Mouse (Mus musculus): ENCODE data around the gene Rab31.

Rab31 gene

DNA sequence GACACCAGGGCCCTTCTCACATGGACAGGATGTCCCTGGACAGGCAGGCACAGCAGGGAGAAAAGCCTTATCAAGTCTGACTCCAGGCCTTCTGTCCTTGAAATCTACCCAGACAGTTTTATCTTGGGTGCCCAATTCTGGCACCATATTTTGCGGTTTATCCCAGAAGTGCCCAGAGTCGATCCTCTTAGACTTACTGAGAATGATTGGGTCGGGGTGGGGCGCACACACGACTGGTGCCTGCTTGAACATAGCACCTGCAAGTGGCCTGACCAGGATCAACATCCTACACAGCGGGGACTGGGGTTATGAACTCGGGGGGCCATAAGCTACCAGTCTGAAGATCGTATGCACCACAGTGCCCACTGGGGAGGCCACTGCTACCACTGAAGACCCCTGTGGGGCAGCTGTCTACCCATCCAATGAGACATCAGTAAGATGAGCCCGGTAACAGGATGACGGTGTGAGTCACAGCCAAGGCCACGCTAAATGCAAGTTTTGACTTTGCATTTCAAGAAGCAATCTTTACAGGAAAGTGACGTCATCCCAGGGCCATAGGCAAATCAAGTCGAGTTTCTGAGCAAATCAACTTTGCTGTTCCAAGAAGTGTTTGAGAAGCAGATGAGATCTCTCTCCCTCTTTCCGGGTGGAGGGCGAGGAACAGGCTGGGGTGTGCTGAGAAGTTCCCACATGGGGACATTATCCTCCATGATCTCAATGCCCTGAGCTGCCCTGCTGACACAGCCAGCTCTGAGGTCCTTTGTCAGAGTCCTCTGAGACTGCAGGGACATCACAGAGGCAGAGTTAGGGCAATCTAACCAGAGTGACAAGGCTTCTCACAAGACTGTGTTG is 32.5 kb downstream of the Rab31 start:
- DNase-seq (ENCODE audit: low spot score): no peak

DNA sequence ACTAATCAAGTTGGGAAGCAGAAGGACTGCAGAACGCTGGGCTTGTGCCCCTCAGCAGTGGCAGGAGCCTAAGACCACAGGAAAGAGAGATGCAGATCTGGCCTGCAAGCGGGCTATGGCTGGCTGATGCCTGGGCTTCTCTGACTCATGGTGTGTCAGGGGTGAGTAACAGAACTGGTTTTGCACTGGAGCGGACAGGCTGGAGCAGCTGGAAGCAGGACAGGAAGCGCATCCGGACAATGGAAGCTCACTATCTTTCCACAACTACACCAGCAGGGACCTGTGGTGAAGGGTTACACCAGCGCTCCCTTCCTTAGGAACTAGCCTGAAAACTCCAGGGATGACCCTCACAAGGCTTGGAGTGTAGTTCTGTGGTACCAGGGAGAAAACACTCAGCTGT is 34.9 kb downstream of the Rab31 start:
- DNase-seq (ENCODE audit: low spot score): no peak

DNA sequence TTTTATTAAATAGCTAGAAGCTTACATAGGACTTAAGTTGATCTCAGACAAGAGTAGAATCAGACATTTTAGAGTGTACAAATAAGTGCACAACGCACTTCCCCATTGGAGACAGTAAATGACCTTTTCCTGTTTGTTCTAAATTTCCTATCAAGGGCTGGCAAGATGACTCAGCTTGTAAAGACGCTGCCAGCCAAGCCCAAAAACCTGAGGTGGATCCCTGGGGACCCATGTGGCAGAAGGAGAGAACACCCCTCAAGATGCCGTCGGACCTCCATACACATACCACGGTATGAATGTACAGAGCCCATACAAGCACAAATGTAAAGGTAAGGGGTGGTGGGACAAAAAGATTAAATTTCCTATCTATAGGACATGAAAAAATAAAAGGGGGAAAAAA is 35.4 kb downstream of the Rab31 start:
- DNase-seq (ENCODE audit: low spot score): no peak

DNA sequence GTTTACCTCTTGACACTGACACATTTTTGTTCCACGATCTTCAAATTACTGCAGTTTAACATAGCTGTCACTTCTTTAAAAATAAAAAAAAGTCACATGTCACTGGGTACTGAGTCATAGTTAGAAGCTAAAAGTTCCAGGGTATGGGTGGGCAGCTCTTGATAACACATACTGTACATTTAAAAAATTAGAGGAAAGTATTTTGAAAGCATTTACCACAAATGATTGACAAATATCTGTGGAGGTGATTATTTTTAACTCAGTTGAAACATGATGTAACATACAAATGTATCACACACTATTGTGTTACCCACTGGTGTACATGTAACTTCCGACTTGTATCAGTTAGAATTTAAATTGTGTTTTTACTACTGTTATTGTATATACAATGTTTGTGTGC is 37.5 kb downstream of the Rab31 start:
- DNase-seq (ENCODE audit: low spot score): no peak

DNA sequence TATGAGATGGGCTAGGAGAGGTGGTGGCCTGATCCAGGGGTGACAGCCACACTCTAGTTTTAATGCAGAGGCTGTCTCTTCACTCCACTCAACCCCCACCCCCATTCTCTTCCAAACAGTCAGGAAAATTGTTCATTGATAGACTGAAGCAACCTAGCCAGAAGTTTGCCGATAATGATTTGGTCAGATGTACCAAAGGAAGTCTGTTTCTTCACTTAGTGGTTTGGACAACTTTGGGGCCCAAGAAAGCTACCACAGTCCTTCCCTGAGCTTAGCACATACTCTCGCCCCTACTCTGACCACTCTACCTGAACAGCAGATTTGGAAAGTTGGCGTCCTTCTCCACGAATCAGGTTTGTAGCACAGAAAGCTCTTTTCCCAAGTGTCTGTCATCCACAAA is 39.9 kb downstream of the Rab31 start:
- DNase-seq (ENCODE audit: low spot score): no peak

DNA sequence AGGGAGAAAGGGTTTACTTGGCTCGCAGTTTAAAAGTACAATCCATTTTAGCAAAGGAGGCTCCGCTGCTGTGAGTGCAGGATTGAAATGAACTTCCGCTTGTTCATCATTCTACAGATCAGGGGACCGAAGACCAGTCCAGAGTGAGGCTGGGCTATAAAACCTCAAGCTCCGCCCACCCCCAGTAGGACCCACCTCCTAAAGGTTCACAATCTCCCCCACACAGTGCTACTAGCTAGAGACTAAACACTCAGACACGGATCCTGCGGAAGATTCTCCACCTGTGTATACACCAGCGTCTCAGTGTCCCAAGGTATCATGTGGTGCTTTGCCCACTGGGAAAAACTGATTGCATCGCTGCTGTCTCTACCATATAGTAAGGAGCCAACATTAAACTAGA is 40.8 kb downstream of the Rab31 start:
- DNase-seq (ENCODE audit: low spot score): no peak

DNA sequence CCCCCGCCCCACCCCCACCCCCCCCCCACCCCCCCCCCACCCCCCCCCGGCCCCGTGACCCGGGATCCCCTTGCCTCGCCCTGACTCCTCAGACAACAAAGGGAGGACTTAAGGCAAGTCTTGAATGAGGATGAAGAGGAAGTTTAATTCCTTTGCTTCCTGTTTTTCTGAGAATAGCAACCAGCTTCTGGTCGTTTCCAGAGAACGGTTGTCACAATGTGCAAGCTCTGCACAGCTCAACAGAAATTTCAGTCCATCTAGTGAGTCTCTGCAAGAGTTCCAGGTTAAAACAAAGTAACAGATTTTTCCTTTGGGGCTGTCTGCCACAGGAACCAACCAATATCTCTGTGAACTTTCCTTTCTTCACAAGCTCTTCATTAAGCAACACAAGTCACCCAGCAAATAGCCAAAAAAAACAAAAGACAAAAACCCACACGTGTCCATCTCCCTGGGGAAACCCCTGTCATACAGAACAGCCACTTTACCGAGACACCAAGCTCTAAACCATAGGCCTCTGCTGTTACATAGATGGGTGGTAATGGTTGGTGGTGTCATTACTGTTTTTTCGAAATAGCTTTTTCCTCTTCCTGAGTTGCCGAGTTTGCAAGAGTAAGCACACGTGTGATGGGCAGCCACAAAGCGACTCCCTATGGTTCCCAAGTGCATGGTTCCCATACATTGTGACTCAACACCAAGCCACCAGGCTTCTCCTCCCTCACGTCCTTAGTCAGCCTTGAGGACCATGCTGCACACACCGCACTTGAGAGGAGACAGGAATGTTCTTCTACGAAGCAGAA is 42.4 kb downstream of the Rab31 start:
- DNase-seq (ENCODE audit: low spot score): no peak

DNA sequence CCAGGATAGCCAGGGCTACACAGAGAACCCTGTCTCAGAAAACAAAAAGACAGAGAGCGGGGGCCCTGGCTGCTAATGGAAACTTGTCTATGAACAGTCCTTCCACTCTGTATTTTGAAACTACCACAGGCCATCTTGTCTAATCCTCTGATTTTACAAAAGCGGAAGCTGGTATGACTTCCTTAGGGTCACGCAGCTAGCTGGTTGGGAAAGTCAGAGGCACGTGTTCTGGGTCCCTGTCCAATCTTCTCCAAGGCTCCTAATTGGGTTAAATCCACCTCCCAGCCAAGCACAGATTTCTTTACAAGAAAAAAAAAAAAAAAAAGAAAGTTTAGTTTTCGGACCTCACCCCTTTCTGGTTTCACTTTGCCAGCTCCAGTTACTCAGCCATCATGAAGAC is 45.8 kb downstream of the Rab31 start:
- no peak for DNase-seq (ENCODE audit: low spot score)

DNA sequence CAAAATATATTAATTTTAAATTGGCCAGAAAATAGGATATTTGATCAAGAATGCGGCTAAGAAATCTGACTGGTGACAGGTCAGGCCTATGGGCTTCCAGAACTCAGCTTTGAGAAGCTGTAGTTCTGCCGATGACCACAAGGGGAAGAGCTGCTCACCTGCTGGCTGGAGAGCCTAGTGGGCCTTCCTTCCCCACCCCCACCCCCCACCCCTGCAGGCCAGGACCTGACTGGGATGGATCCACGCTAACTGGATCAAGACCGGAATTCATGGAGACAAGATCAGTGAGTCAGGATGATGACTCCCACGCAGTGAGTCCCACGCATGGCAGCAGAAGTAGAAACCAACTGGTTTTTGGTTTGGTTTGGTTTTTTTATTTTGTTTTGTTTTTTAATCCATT is 46.3 kb downstream of the Rab31 start:
- peak; percentile 57 for DNase-seq (ENCODE audit: low spot score)

DNA sequence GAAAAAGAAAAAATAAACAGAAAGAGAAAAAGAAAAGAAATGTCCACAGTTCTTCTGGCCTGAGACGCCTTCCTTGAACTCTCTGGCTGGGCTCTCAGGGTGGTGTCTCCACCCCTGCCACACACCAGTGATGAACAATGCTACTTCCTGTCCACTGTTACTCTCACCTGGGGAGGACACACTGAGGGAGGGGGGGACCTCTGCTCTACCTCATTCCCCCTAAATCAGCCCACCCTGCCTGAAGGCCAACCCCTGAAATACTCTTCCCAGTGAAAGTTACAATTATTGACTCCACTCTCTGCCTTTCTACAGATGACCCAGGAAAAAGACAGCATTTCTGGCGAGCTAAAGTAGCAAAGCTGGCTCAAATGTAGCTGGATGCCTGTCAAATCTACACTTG is 46.7 kb downstream of the Rab31 start:
- no peak for DNase-seq (ENCODE audit: low spot score)

DNA sequence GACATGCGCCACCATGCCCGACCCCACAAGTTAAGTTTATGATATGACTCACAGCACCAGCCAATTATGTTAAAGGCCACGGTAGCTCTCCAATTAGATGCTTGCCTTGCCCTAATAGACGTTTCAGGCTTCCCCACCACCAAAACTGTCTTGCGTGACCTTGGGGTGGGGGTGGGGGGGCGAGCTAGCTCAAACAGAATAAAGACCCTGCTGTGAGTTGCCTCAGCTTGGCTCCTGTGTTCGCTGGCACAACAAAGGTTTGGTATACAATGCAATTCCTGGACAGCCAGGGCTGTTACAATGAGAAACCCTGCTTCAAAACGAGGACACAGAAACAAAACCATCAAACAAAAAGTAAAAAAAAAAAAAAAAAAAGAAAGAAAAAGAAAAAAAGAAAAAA is 47.2 kb downstream of the Rab31 start:
- no peak for DNase-seq (ENCODE audit: low spot score)

DNA sequence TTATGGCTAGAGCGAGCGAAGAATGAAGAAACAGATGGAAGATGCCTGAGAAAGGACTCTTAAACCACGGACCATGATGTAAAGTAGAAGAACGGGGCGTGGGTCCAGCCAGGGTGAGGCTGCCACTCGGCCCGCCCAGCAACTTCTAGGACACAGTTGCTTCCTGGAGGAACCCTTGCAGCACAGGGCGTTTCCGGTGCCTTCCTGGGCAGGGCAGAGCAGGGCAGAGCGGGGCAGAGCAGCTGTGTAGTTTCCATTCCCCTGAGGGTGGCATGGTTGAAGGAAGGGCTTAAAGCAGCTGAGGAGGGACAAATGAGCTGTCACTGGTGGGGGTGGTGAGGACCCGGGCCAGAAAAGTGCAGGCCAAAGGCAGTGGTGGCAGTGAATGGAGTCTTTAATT is 48.3 kb downstream of the Rab31 start:
- DNase-seq (ENCODE audit: low spot score): no peak

DNA sequence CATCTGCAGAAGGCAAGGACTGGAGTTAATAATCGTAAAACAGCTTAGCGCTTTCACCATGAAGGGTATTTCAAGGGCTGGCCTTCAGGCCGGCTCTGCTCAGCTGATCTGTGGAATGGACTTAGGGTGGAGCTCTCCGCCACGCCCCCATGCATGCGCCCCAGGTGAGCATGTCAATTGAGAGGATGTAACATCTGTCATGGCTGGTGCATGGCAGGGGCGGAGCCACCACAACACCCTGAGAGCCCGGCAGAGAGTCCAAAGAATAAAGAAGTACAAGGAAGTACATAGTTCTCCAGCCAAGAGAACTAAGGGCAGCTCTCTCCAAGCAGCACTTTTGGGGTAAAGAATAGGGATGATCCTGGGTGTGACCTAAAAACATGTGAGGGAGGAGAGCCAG is 48.9 kb downstream of the Rab31 start:
- DNase-seq (ENCODE audit: low spot score): no peak

DNA sequence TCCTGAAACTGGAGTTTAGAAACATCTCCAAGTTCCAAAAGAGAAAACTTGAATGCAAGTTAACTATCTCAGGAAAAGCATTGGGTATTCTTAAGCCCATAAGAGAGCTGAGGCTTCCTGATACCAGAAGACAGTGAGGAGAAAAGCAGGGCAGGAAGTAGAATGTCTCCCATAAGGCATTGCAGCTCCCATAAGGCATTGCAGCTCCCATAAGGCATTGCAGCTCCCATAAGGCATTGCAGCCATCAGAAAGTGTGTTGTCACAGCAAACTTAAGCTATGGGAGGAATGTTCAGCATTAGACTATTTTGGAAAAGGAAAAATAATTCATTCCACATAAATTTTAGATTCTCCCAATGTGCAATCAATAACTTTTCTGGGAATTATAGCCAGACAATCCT is 51.2 kb downstream of the Rab31 start:
- no peak for DNase-seq (ENCODE audit: low spot score)

DNA sequence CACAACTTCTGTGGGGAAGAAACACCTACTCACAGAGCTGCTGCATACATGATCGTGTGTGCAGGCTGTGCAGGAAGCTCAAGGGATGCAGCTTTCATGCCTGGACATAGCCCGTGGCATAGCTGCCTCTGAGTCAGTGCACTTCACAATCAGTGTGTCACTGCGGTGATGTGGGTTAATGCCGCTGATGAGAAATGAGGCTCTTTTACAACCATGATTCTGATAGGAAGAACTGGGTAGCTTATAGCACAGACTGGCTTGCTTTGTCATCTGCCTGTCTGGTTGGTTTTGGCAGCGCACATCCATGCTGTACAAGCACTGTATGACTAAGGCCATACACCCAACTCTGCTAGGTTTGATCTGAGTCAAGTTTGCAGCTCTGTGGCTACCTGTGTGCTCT is 52.7 kb downstream of the Rab31 start:
- no peak for DNase-seq (ENCODE audit: low spot score)

DNA sequence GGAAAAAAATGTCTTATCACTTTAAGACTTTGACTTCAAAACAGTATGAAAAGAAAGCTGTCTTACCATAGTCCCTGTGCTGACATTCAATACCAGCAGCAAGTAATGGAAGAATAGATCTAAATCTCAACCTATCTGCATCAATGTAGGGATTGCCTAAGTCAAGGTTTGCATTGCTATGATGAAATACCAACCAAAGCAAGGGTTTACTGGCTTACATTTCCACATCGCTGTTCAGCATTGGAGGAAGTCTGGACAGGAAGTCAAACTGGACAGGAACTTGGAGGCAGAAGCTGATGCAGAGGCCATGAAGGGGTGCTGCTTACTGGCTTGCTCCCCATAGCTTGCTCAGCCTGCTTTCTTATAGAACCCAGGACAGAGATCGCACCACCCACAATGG is 54.0 kb downstream of the Rab31 start:
- DNase-seq (ENCODE audit: low spot score): no peak

DNA sequence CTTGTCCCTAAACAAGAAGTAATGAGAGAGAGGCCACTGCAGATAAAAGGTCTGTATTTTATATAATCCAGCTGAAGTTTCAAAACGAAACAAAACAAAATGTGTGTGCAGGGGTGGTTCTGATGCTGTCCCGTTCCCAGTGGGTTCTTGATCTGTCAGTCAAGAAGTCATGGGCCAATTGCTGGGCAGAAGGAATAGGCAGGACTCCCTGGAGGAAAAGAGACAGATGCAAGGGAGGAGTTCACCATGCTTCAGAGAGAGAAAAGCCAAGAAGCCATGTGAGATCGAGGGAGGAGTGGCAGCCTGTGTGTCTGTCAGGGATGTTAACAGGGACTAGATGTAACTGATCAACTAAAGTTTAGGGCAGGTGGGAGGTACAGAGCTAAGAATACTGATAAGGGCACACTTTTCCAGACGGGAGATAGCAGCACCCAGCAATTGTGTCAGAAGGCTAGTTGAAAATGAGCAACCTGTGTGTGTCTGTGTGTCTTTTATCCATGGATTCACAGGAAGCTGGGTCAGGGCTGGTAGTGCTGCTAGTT is 54.8 kb downstream of the Rab31 start:
- no peak for DNase-seq (ENCODE audit: low spot score)

DNA sequence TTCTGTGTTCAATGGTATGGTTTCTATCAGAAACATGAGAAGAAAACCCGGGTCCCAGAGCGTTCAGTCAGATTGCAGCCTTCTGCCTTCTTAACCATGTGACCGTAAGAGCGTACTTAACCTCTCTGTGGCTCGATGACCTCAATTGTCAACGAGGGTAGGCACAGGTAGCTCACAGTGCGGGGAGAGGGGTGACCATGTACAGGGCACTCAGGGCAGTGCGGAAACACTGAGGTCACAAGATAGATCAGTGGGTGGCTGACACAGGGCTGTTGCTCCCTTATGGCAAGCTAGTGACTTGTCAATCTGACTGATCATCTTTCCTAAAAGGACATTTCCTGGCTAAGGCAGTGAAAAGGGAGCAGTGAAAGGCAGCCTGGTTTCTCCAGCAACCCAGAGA is 58.5 kb downstream of the Rab31 start:
- DNase-seq (ENCODE audit: low spot score): peak; percentile 17

DNA sequence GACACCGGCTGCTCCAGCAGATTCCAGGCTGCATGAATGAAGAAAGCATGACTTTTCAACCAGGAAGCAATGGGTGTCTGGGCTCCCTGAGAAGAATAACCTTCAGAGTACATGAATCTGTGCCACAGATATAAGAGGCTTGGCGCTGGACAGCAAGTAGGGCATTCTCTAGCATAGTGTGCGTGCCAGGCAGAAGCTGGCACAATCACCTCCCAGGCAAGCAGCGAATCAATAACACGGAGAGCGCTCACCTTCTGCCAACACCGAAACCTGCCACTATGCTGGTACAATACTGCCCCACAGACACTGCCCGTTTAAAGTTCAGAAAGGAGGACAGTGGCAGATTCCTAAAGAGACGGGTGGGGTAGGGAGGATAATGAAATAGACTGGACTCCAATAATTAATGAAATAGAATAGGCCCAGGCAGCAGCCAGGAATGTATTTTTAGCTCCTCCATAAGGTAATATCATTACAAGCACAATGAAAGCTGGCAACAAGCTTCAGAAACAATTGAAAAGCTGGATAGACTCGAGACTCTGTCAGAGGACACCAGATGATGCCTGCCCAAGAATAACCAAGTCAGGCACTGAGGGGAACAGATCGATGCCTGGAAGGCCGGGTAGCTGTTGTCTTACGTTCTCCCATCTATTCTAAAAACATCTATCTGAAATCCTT is 59.6 kb downstream of the Rab31 start:
- no peak for DNase-seq (ENCODE audit: low spot score)

DNA sequence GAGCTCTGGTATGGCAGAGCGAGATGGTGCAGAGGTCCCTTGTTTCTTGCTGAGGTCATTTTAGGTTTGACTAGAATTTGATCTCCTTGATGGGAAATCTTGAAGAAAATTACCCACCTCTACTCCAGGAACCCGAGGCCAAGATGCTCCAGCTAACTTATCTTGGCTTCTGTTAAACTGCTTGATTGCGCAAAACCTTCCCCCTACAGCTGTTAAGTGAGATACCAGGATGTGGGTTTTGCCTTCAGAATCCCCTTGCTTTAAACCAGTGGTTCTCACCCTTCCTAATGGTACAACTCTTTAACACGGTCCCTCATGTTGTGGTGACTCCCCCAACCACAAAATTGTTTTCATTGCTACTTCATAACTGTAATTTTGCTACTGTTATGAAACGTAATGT is 60.8 kb downstream of the Rab31 start:
- DNase-seq (ENCODE audit: low spot score): no peak

DNA sequence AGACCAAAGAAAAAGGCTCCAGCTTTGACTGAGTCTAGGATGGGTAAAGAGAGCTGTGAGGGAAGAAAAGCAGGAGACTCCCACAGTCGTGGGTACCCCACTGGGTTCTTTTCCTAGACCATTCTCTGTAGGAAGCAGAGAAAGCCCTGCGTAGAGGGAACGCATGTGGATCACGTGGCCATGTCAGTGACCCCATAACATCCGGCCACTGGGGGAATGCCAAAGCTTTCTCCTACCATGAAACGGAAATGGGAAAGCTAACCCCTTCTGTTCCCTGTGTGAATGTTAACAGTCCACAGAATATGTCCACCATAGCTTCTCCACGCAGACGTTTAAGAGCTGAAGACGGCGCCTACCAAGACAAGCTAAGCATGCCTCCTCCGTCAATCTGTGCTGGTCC is 62.0 kb downstream of the Rab31 start:
- DNase-seq (ENCODE audit: low spot score): no peak

DNA sequence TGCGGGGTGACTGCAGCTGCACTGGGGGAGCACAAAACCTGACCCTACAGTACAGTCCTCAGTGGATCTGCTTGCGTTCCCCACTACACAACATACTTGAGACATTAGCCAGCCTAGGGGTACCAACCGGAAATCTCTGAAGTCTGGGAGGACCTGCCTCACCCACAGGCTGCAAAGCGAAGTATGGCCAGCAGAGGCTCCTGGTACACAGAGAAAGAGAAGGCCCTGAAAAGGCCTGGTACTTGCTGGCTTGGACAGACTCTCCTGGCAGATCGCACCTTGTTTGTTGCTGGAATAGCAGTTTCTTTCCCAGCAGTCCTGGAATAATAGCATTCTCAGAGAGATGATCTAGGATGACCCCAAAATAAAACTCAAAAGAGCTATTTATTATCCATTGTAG is 66.3 kb downstream of the Rab31 start:
- DNase-seq (ENCODE audit: low spot score): peak; percentile 51
